Mouse (Mus musculus) neural tube, embryonic 12.5 days (tissue): ENCODE data around the gene Ints11. TPM values are rescaled to one million over a fixed set of nuclear protein-coding genes. Genes with fewer than 3 reads are reported as not detected.

Experiments used
- ATAC-seq: fragments of 200-750 bp; cut with Nextera tagmentation; 2 replicates; pipeline ENCODE4 v1.8.0; 2017; ENCODE audit warnings: low read depth, mild to moderate bottlenecking, moderate TSS enrichment, moderate library complexity; ENCODE audit not compliant: low FRiP score
- H3K27ac ChIP-seq: fragments of 300-500 bp; sonication (generic); 2 replicates; pipeline ENCODE4 v1.5.1; 2016
- H3K27me3 ChIP-seq: fragments of 300-500 bp; sonication (generic); replicated peaks from 2 replicates; pipeline ENCODE4 v1.6.1; 2016; ENCODE audit warnings: mild to moderate bottlenecking
- H3K36me3 ChIP-seq: fragments of 300-500 bp; sonication (generic); 2 replicates; pipeline ENCODE4 v1.6.1; 2016; ENCODE audit warnings: mild to moderate bottlenecking
- H3K4me1 ChIP-seq: fragments of 300-500 bp; sonication (generic); 2 replicates; pipeline ENCODE4 v1.6.1; 2016
- H3K4me2 ChIP-seq: fragments of 300-500 bp; sonication (generic); replicated peaks from 2 replicates; pipeline ENCODE4 v1.6.1; 2016; ENCODE audit warnings: mild to moderate bottlenecking
- H3K4me3 ChIP-seq: fragments of 300-500 bp; sonication (generic); 2 replicates; pipeline ENCODE4 v1.5.1; 2016
- H3K9ac ChIP-seq: fragments of 300-500 bp; sonication (generic); 2 replicates; pipeline ENCODE4 v1.6.1; 2016; ENCODE audit warnings: mild to moderate bottlenecking
- H3K9me3 ChIP-seq: fragments of 300-500 bp; sonication (generic); 2 replicates; pipeline ENCODE4 v1.6.1; 2016; ENCODE audit warnings: mild to moderate bottlenecking
- WGBS: fragments of 180-500 bp; shearing (Covaris S2); methylation state at CpG from one replicate; pipeline ENCODE4 v1.1.7; 2016; 5-methylcytosine and 5-hydroxymethylcytosine counted together
- polyA plus RNA-seq: library from polyadenylated mRNA; unstranded; fragments of >200 nt; fragmentation: Nextera tagmentation; extraction: Ambion mirVana; gene quantifications from 2 replicates; pipeline ENCODE4 v1.2.1, GENCODE M21; 2016

Ints11 gene
- polyA plus RNA-seq, 1 experiment from 2014 or later, result 77.0 TPM

DNA sequence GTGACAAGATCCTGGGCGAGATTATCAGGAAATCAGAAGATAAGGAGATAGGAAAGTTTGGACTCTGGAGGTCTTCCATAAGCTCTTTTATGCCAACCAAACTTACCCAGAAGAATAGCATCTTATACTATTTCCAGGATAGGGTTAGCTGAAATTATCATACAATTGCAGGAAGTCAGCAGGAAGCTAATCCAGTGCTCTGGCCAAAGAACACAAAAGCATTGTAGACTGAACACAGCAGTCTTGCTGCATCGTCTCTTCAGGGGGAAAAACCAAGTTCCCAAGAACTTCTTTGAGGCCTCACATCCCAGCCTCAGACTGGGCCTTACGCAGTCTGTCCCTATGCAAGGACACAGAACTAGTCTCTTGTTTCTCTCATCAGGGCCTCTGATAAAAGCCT lies 14.2 kb downstream of the Ints11 start:
- Histone ChIP-seq H3K36me3 (peaks cover 49% of the 10 kb centered on the region), H3K27ac (no peak overlapping the region)

DNA sequence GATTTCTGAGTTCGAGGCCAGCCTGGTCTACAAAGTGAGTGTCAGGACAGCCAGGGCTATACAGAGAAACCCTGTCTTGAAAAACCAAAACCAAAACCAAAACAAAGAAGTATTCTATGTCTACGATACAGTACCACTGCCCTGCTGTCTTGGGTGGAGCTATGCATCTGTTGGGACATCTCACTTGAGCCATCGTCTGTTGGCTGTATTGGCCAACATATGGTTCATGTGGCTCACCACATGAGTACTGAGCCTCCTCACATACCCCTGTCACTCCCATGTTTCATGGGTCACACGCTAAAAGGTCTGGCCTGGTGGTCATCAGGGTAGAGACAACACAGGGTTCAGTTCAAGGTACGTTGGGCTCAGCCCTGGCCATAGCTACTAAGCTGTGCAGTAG lies 17.0 kb downstream of the Ints11 start:
- peaks cover 57% of the 10 kb centered on the region for H3K36me3 ChIP-seq
- ATAC-seq, result no peak
- WGBS, result 94% methylated on average over 5 of the region's 5 CpGs

More for the DNA sequence above, 14.2 kb downstream of the Ints11 start:
- Histone ChIP-seq H3K27me3 (no peaks in the 10 kb centered on the region), H3K4me2 (no peak overlapping the region), H3K4me3 (no peak overlapping the region), H3K4me1 (no peaks in the 10 kb centered on the region), H3K9me3 (no peaks in the 10 kb centered on the region), H3K9ac (no peak overlapping the region)
- 87% methylated on average over 3 of the region's 3 CpGs for WGBS
- ATAC-seq, result no peak

DNA sequence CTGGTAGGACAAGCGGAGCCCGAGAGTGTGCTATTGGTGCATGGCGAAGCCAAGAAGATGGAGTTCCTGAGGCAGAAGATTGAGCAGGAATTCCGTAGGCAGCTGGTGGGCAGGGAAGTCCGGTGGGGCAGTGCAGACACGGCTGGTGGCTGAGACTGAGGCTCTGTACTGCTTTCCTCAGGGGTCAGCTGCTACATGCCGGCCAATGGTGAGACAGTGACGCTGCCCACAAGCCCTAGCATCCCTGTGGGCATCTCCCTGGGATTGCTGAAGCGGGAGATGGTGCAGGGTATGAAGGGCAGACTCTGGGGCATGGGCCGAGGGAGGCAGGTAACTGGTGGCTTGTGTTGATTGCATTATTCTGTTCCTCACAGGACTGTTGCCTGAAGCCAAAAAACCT lies 18.3 kb downstream of the Ints11 start:
- H3K27ac ChIP-seq, result no peak overlapping the region
- peaks cover 57% of the 10 kb centered on the region for H3K36me3 ChIP-seq
- 87% methylated on average over 10 of the region's 10 CpGs for WGBS
- ATAC-seq, result no peak
- no peaks in the 10 kb centered on the region for H3K27me3 ChIP-seq
- H3K9ac ChIP-seq, result no peak overlapping the region
- H3K4me2 ChIP-seq, result no peak overlapping the region
- H3K9me3 ChIP-seq, result no peaks in the 10 kb centered on the region
- H3K4me3 ChIP-seq, result no peak overlapping the region
- H3K4me1 ChIP-seq, result peaks cover 11% of the 10 kb centered on the region

More for the DNA sequence above, 17.0 kb downstream of the Ints11 start:
- peaks cover 10% of the 10 kb centered on the region for H3K4me1 ChIP-seq
- H3K9me3 ChIP-seq, result no peaks in the 10 kb centered on the region
- H3K9ac ChIP-seq, result no peak overlapping the region
- H3K4me2 ChIP-seq, result no peak overlapping the region
- H3K4me3 ChIP-seq, result no peak overlapping the region
- no peak overlapping the region for H3K27ac ChIP-seq
- no peaks in the 10 kb centered on the region for H3K27me3 ChIP-seq

DNA sequence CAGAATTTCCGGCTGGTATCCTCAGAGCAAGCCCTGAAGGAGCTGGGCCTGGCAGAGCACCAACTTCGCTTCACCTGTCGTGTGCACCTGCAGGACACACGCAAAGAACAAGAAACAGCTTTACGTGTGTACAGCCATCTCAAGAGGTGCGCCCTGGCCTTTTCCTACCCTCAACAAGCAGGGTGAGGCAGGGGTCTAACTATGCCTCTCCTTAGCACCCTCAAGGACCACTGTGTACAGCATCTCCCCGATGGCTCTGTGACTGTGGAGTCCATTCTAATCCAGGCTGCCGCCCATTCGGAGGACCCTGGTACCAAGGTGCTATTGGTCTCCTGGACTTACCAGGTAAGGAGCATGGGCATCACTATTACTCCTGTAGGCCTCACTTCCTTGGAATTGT lies 18.8 kb downstream of the Ints11 start:
- H3K27me3 ChIP-seq, result no peaks in the 10 kb centered on the region
- no peak overlapping the region for H3K4me2 ChIP-seq
- H3K4me3 ChIP-seq, result no peak overlapping the region

DNA sequence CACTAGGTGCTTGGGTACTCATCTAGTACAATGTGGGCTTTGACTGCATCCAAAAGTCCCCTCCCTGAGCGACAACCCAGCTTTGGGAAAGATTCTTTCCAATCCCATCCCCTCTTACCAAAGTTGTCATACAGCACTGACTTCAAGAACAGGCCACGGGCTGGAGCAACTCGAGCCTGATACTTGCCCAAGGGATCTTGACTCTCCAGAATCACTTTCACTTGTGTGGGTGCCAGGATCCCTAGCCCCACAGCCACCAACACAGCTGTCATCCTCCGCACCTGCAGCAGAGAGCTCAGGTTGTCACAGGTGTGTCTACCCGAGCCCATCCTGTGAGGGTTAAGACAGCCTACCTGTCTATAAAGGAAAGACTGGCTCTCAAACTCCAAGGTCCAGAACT lies 20.0 kb downstream of the Ints11 start:
- H3K9me3 ChIP-seq, result no peaks in the 10 kb centered on the region
- H3K9ac ChIP-seq, result no peak overlapping the region
- peaks cover 51% of the 10 kb centered on the region for H3K36me3 ChIP-seq
- WGBS, result 88% methylated on average over 5 of the region's 5 CpGs
- H3K27me3 ChIP-seq, result no peaks in the 10 kb centered on the region
- peaks cover 27% of the 10 kb centered on the region for H3K4me1 ChIP-seq
- H3K4me3 ChIP-seq, result no peak overlapping the region
- H3K4me2 ChIP-seq, result no peak overlapping the region
- no peak overlapping the region for H3K27ac ChIP-seq
- no peak for ATAC-seq

More for the DNA sequence above, 18.8 kb downstream of the Ints11 start:
- Histone ChIP-seq H3K36me3 (peaks cover 57% of the 10 kb centered on the region), H3K27ac (no peak overlapping the region), H3K9me3 (no peaks in the 10 kb centered on the region), H3K9ac (no peak overlapping the region), H3K4me1 (peaks cover 16% of the 10 kb centered on the region)
- no peak for ATAC-seq
- WGBS, result 94% methylated on average over 9 of the region's 9 CpGs

DNA sequence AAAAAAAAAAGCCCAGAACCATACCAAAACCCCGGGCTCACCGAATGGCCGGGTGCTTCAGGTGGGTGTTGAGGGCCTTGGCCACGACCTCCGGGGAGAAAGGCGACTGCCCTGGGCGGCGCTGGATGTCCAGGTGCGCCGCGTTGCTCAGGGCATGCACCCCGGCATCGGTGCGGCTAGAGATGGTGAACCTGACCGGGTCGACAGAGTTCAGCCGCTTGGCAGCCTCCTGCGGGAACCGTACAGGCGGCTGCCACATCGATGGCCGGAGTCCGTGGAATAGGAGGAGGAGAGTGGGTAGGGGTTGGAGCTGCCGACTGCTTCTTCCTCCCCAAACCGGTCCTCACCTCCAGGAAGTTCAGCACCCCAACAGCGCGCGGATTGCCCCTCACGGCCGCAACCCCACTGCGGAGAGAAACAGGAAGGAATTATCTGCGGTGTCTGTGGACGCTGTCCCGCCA lies 21.7 kb downstream of the Ints11 start:
- H3K4me3 ChIP-seq, result peak overlapping the region; percentile 92
- no peak for ATAC-seq
- under 1% methylated on average over 34 of the region's 34 CpGs for WGBS
- H3K9me3 ChIP-seq, result no peaks in the 10 kb centered on the region
- no peaks in the 10 kb centered on the region for H3K27me3 ChIP-seq
- H3K4me2 ChIP-seq, result peak overlapping the region; percentile 99
- H3K27ac ChIP-seq, result no peak overlapping the region
- peaks cover 40% of the 10 kb centered on the region for H3K4me1 ChIP-seq
- H3K36me3 ChIP-seq, result peaks cover 39% of the 10 kb centered on the region
- peak overlapping the region; percentile 91 for H3K9ac ChIP-seq

DNA sequence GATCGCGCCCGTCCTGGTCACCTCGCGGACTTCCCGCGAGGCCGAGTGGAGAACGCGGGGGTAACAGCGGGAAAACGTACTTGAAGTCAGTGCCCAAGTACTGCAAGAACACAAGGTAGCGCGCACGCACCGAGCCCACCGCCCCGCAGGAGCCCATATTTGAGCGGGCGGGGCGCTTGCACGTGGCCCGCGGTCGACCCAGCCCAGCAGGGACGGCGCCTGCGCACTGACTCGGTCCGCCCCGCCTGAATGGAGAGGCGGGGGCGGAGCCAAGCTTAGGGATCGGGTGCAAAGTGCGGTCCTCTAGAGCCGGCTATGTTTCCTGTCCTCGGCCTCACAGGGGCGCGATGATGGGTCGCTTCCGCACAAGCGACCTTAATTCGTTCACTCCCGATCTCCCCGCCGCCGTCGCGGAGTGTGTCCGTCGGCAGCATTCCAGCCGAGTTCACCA lies 22.2 kb downstream of the Ints11 start, which contains the start of the genes Pusl1 and Acap3:
Pusl1 (minus strand) TSS at position 231 of the 451 bp plus-strand sequence.
Acap3 (plus strand) TSS at position 272 of the 451 bp plus-strand sequence.
- peak within 1 kb of the TSS; percentile 99 for H3K4me2 ChIP-seq
- WGBS, result under 1% methylated on average over 52 of the region's 52 CpGs
- H3K27me3 ChIP-seq, result no peaks in the 10 kb centered on the region
- H3K9ac ChIP-seq, result peak within 1 kb of the TSS; percentile 91
- peak within 1 kb of the TSS; percentile 92 for H3K4me3 ChIP-seq
- ATAC-seq, result peak; percentile 83
- H3K36me3 ChIP-seq, result peaks cover 39% of the 10 kb centered on the region
- H3K9me3 ChIP-seq, result no peaks in the 10 kb centered on the region
- peak within 1 kb of the TSS; percentile 97 for H3K27ac ChIP-seq
- H3K4me1 ChIP-seq, result peaks cover 40% of the 10 kb centered on the region

DNA sequence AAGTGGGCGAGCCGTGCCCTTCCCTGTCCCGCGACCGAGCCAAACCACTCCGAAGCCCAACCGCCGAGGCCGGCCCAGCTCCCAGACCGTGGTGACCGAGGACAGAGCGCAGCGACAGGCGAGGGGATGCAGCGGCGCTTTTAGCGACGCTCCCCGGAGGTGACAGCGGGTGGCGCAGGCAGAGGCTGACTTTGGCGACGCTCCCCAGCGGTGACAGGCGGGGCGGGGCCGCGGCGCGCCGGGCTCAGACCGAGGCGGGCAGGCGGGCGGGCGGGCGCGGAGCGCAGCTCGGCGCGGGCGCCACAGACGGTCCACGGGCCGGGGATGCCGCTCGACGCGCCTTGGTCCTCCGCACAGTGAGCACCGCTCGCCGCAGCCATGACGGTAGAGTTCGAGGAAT lies 22.7 kb downstream of the Ints11 start:
- H3K4me1 ChIP-seq, result peaks cover 40% of the 10 kb centered on the region
- peak overlapping the region; percentile 92 for H3K4me3 ChIP-seq
- H3K27me3 ChIP-seq, result no peaks in the 10 kb centered on the region
- no peaks in the 10 kb centered on the region for H3K9me3 ChIP-seq
- peak overlapping the region; percentile 97 for H3K27ac ChIP-seq
- peak; percentile 90 for ATAC-seq
- H3K36me3 ChIP-seq, result peaks cover 39% of the 10 kb centered on the region
- WGBS, result under 1% methylated on average over 56 of the region's 56 CpGs
- H3K9ac ChIP-seq, result peak overlapping the region; percentile 91
- peak overlapping the region; percentile 99 for H3K4me2 ChIP-seq

DNA sequence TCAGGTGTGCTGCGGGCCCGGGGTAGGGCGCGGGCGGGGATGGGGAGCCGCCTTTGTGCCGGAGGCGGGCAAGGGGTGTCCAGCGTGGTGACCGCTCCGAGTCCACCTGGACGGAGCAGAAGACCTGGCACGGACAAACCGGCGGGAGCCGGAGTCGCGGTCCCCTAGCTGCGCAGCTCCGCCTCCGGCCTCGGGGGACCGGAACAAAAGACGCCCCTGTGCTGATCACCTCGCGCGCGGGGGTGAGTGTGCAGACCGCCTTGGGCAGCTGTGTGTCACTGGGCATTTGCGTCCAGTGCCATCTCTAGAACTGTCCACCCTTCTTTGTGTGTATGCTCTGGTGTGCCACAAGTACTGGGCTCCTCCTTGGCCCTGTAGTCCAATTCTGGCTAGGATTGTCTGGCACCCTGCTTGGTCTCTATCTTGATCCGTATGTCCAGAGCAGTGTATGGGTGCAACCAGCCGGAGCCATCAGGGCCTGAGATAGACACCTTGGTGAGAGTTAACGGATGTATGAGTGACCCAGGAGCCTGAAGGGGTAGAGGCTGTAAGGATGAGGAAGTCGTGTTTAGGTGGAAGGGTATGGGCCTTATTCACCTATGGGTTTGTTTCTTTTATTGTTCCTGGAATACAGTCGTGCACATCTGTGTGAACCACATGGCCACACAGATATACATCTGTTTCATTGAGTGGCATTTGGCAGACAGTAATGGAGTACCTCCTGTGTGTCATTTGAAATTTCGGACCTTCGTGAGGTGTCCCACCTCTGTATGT lies 23.3 kb downstream of the Ints11 start:
- Histone ChIP-seq H3K4me2 (peak overlapping the region; percentile 99), H3K9me3 (no peaks in the 10 kb centered on the region), H3K4me3 (peak overlapping the region; percentile 92), H3K4me1 (peaks cover 40% of the 10 kb centered on the region), H3K27me3 (no peaks in the 10 kb centered on the region), H3K27ac (peak overlapping the region; percentile 97), H3K9ac (peak overlapping the region; percentile 91), H3K36me3 (peaks cover 36% of the 10 kb centered on the region)
- peak; percentile 59 for ATAC-seq
- WGBS, result 5% methylated on average over 37 of the region's 37 CpGs

DNA sequence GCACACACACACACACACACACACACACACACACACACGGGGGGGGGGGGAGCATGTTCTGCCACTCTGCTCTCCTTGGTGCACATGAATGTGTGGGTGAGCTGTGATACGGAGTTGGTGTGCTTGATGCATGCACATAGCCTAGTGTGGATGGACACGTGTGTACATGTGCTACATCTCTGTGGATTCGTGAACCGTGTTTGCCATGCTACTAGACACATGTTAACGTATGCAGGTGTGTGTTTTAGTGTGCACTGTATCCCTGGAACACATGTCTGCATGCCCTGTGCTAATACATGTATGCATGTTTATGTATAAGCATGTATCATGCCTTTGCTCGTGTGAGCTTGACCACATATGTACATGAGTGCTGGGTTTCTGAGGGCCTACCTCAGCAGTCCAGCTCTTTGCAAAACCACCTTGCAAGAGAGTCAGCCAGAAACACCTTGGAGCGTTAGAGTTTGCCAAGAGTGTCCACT lies 23.9 kb downstream of the Ints11 start:
- Histone ChIP-seq H3K36me3 (peaks cover 33% of the 10 kb centered on the region), H3K9me3 (no peaks in the 10 kb centered on the region), H3K9ac (peak overlapping the region; percentile 91), H3K4me1 (peaks cover 40% of the 10 kb centered on the region), H3K27me3 (no peaks in the 10 kb centered on the region), H3K4me3 (peak overlapping the region; percentile 92), H3K27ac (no peak overlapping the region), H3K4me2 (peak overlapping the region; percentile 99)
- ATAC-seq, result no peak
- 67% methylated on average over 8 of the region's 8 CpGs for WGBS

DNA sequence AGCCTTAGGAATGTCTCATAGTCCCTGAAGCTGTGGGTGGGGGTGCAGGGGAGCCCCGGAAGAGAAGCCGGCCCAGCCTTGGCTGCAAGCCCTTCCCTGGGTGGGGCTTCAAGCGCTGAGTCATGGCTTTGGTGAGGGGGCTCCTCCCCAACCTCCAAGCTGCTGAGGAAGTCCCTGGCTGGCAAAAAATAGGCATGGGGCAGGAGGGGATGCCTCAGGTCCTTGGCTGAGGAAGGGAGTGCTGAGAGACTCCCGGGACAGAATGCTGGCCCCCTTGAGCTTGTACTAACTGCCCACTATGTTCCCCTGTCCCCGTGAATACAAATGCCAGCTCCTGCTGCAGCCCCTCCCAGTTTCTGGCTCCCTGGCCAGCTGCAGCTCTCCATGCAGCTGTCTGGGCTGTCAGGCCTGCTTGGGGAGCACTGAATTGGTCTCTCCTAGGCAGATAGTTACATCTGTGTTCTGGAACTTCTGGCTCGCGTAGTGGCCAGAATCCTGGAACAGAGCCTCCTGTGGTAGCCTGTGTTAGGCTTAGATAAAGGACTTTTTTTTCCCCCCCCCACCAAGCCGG lies 25.1 kb downstream of the Ints11 start:
- Histone ChIP-seq H3K27me3 (no peaks in the 10 kb centered on the region), H3K27ac (no peak overlapping the region), H3K4me2 (peak overlapping the region; percentile 99), H3K4me1 (peaks cover 40% of the 10 kb centered on the region), H3K36me3 (peaks cover 33% of the 10 kb centered on the region), H3K9me3 (no peaks in the 10 kb centered on the region), H3K9ac (peak overlapping the region; percentile 38), H3K4me3 (peak overlapping the region; percentile 2)
- WGBS, result 41% methylated on average over 8 of the region's 8 CpGs
- ATAC-seq, result no peak

DNA sequence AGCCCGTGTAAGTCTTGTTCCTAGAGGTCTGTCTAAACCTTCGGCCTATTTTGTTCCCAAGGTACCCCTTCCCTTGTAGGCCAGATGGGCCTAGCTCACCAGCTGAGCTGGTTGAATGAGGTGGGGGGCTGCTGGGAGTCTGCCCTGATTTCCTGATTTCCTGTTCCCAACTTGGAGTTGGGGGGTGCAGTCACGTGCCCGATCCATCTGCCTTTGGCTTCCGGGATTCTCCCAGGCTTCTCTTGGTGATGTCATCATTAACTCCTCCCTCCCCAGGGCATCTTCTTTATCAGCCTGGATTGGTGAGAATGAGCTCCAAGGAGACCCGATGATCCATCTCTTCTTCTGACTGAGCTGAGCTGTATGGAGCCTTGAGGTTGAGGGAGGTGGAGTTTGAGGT lies 25.9 kb downstream of the Ints11 start:
- Histone ChIP-seq H3K4me3 (no peak overlapping the region), H3K27me3 (no peaks in the 10 kb centered on the region), H3K9ac (peak overlapping the region; percentile 38; the same call in 1 of the 2 replicates), H3K36me3 (peaks cover 38% of the 10 kb centered on the region), H3K4me2 (peak overlapping the region; percentile 99), H3K27ac (no peak overlapping the region), H3K4me1 (peaks cover 38% of the 10 kb centered on the region), H3K9me3 (no peaks in the 10 kb centered on the region)
- WGBS, result 50% methylated on average over 6 of the region's 6 CpGs
- ATAC-seq, result no peak
